Mouse (Mus musculus) limb, embryonic 11.5 days (tissue): Measurements from ENCODE around the gene Utp15. TPM values are rescaled to one million over a fixed set of nuclear protein-coding genes. Genes with fewer than 3 reads are reported as not detected.

Experiments used
- ATAC-seq: fragments of 200-750 bp; cut with Nextera tagmentation; 2 replicates; pipeline ENCODE4 v1.8.0; 2017; ENCODE audit warnings: low read depth; ENCODE audit not compliant: insufficient number of reproducible peaks, low FRiP score, low TSS enrichment
- DNase-seq: peaks from one replicate; pipeline ENCODE4 v3.0.0-alpha.2; 2015; ENCODE audit warnings: low spot score
- H3K27ac ChIP-seq: fragments of 300-500 bp; sonication (generic); replicated peaks from 2 replicates; pipeline ENCODE4 v1.5.1; 2014; ENCODE audit warnings: low read depth, mild to moderate bottlenecking, low read length
- H3K27me3 ChIP-seq: fragments of 300-500 bp; sonication (generic); 2 replicates; pipeline ENCODE4 v1.6.1; 2014; ENCODE audit warnings: mild to moderate bottlenecking, low read length, mixed read lengths; ENCODE audit not compliant: control insufficient read depth, insufficient read depth
- H3K36me3 ChIP-seq: fragments of 300-500 bp; sonication (generic); 2 replicates; pipeline ENCODE4 v1.6.1; 2014; ENCODE audit warnings: mild to moderate bottlenecking, low read length, moderate library complexity, mixed read lengths; ENCODE audit not compliant: control insufficient read depth, insufficient read depth
- H3K4me1 ChIP-seq: fragments of 300-500 bp; sonication (generic); 2 replicates; pipeline ENCODE4 v1.6.1; 2014; ENCODE audit warnings: low read length, mixed read lengths; ENCODE audit not compliant: control insufficient read depth, insufficient read depth
- H3K4me2 ChIP-seq: fragments of 300-500 bp; sonication (generic); 2 replicates; pipeline ENCODE4 v1.6.1; 2014; ENCODE audit warnings: low read depth, mild to moderate bottlenecking, moderate library complexity; ENCODE audit not compliant: severe bottlenecking
- H3K4me3 ChIP-seq: fragments of 300-500 bp; sonication (generic); 2 replicates; pipeline ENCODE4 v1.5.1; 2014; ENCODE audit warnings: low read depth, low read length
- H3K9ac ChIP-seq: fragments of 300-500 bp; sonication (generic); 2 replicates; pipeline ENCODE4 v1.6.1; 2014; ENCODE audit warnings: mild to moderate bottlenecking, low read length
- H3K9me3 ChIP-seq: fragments of 300-500 bp; sonication (generic); 2 replicates; pipeline ENCODE4 v1.6.1; 2016; ENCODE audit warnings: low read length; ENCODE audit not compliant: control insufficient read depth
- WGBS: fragments of 180-500 bp; shearing (Covaris S2); extraction: QIAGEN DNeasy Blood & Tissue Kit; methylation state at CpG from one replicate; pipeline ENCODE4 v1.1.7; 2014; 5-methylcytosine and 5-hydroxymethylcytosine counted together
- polyA plus RNA-seq: library from polyadenylated mRNA; unstranded; fragments of >200 nt; fragmentation: Nextera tagmentation; extraction: Ambion mirVana; gene quantifications from 2 replicates; pipeline ENCODE4 v1.2.1, GENCODE M21; 2014

Gene Utp15
- polyA plus RNA-seq, 1 experiment from 2014 or later: 45.4 TPM

DNA sequence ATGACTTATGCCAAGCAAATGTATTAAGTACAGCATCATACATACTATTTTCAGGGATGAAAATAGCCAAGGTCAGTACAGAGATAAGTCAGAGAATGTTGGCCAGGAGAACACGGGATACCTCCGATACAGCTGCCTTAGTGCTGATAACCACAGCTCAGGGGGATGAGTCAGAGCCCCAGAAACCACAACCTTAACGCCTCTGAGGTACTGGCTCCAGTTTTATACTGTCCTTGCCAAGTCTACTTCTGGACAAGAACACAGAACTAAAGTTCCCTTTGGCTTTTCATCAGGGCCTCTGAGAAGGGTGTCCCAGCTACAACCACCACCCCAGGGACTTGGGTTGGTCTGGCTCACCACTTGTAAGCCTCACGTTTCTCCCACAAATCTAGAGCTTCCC is 12.8 kb upstream of the Utp15 start:
- ATAC-seq: no peak
- WGBS: 85% methylated on average over 4 of the region's 4 CpGs
- no peak for DNase-seq
- Histone ChIP-seq H3K4me2 (no peak overlapping the region), H3K36me3 (no peaks in the 10 kb centered on the region; the same call in 1 of the 2 replicates), H3K4me1 (no peaks in the 10 kb centered on the region), H3K27me3 (no peaks in the 10 kb centered on the region), H3K27ac (no peak overlapping the region), H3K4me3 (no peak overlapping the region), H3K9me3 (no peaks in the 10 kb centered on the region), H3K9ac (no peak overlapping the region)

DNA sequence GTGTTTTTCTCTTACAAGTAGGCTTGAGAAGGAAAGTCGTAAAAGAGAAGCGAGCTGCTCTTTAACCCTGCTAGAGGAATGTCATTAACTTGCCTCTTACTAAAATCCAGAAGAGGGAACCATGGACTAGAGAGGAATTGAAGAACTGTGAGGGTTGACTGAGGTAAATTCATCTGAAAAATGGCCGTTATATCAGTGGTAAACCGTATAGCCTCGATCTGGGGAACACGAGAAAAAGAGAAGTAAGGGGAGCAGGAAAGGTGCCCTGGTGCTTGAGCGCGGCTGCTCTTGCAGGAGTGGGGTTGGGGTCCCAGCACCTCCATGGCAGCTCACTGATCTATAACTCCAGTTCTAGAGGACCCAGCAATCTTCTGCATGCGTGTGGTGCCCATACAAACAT is 11.2 kb upstream of the Utp15 start:
- no peak overlapping the region for H3K27ac ChIP-seq
- no peaks in the 10 kb centered on the region for H3K4me1 ChIP-seq
- H3K4me2 ChIP-seq: no peak overlapping the region
- no peak overlapping the region for H3K4me3 ChIP-seq
- H3K9ac ChIP-seq: no peak overlapping the region
- WGBS: 88% methylated on average over 9 of the region's 9 CpGs
- H3K27me3 ChIP-seq: no peaks in the 10 kb centered on the region
- no peaks in the 10 kb centered on the region; the same call in 1 of the 2 replicates for H3K36me3 ChIP-seq
- DNase-seq: no peak
- H3K9me3 ChIP-seq: no peaks in the 10 kb centered on the region
- ATAC-seq: no peak

DNA sequence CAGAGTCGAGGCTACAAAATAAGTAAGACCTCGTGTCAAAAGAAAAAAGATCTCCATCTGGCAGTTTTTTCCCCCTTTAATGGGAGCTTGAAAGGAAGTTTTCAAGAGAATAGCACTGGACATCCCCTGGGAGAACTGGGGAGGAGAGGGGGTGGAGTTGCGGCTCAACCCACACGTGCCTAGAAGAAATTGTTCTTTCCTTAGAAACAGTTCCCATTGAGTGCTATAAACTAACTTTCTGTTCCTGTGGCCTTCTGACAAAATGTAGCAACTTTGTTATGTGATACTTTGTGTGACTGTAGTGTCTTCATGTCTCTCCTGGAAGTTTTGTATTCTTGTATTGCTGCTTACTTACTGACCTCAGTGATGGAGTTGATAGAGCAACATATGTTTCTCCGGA is 1.3 kb upstream of the Utp15 start:
- Histone ChIP-seq H3K9ac (0 out of 2 replicates have a peak overlapping the region, but pooled peaks have one; percentile 2), H3K27ac (no peak overlapping the region), H3K27me3 (no peaks in the 10 kb centered on the region), H3K4me1 (peaks cover 9% of the 10 kb centered on the region; the same call in 1 of the 2 replicates), H3K4me2 (peak overlapping the region; percentile 86), H3K9me3 (no peaks in the 10 kb centered on the region), H3K4me3 (peak overlapping the region; percentile 86; the same call in 1 of the 2 replicates), H3K36me3 (no peaks in the 10 kb centered on the region)
- DNase-seq (no peak), ATAC-seq (no peak)
- 45% methylated on average over 5 of the region's 5 CpGs for WGBS

DNA sequence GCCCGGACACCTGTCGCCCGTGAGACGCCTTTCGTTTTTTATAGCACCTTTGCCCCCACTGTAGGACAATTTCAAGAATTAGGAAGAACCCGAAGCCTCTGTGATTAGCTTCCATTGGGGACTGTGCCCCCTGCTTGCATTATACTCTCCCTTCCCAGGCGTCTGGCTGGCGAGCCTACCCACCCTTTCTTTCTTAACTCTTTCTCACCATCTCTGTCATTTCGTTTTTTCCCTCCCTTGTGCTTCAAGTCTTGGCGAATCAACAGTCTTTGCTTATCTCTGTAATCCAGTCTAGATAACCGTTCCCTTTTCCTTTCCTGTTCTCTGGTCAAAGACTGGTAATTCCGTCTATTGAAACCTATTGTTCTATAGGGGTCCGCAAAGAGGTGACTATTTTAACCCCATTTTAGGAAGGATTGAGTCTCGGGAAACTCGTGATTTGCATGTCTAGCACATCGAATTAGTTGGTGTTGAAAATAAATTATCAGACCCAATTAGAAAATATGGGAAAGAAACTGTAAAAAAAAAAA is 682 bp upstream of the Utp15 start:
- Histone ChIP-seq H3K4me2 (peak overlapping the region; percentile 86), H3K4me3 (peak overlapping the region; percentile 86), H3K9ac (peak overlapping the region; percentile 90), H3K27me3 (no peaks in the 10 kb centered on the region), H3K9me3 (no peaks in the 10 kb centered on the region), H3K27ac (peak overlapping the region; percentile 62; the same call in 1 of the 2 replicates), H3K36me3 (no peaks in the 10 kb centered on the region), H3K4me1 (peaks cover 9% of the 10 kb centered on the region; the same call in 1 of the 2 replicates)
- no peak for DNase-seq
- WGBS: under 1% methylated on average over 16 of the region's 16 CpGs
- peak; percentile 45; the same call in 1 of the 2 replicates for ATAC-seq

DNA sequence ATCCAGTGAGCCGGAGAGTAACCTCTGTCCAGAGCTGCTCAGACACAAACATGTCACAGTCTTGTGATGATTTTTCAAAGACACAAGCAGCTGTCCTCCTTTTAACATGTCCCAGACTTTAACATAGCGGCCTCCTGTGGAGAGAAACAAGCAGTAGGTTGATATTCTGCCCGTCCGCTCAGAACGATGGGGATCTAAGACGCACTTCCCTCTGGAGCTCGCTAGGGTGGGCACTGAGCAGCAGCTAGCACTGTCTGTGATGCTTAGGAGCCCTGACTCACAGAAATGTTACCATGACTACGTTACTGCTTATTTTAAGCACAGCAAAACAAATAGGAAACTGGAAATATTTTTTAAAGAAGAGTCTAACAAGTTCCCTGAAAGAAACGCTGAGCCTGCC is 7.9 kb downstream of the Utp15 start:
- H3K4me1 ChIP-seq: no peaks in the 10 kb centered on the region
- ATAC-seq (no peak), DNase-seq (no peak)
- H3K9ac ChIP-seq: no peak overlapping the region
- 81% methylated on average over 9 of the region's 9 CpGs for WGBS
- H3K9me3 ChIP-seq: no peaks in the 10 kb centered on the region
- peaks cover 21% of the 10 kb centered on the region for H3K36me3 ChIP-seq
- no peak overlapping the region for H3K4me3 ChIP-seq
- H3K27ac ChIP-seq: no peak overlapping the region
- no peak overlapping the region for H3K4me2 ChIP-seq
- H3K27me3 ChIP-seq: no peaks in the 10 kb centered on the region

DNA sequence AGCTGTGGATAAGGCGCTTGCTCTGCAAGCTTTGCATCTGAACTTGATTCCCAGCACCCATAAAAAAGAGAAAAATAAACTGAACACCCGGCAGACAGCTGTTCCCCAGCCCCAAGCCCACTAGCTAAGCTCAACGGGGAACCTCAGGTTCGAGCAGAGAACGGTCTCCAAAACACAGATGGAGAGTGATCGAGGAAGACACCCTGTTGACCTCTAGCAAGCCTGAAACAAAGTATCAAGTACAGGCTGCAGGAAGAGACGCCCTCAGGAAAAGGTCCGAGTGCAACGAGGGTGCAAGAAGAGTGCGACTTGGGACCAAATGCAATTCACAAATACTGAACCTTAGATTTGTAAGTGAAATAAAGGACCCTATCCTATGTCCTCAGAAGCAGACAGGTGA is 13.2 kb downstream of the Utp15 start:
- 90% methylated on average over 10 of the region's 10 CpGs for WGBS
- peaks cover 15% of the 10 kb centered on the region for H3K36me3 ChIP-seq
- no peak overlapping the region for H3K27ac ChIP-seq
- H3K4me1 ChIP-seq: no peaks in the 10 kb centered on the region
- no peak overlapping the region for H3K4me3 ChIP-seq
- no peak overlapping the region for H3K4me2 ChIP-seq
- DNase-seq (no peak), ATAC-seq (no peak)
- H3K9me3 ChIP-seq: no peaks in the 10 kb centered on the region
- H3K9ac ChIP-seq: no peak overlapping the region
- no peaks in the 10 kb centered on the region for H3K27me3 ChIP-seq

DNA sequence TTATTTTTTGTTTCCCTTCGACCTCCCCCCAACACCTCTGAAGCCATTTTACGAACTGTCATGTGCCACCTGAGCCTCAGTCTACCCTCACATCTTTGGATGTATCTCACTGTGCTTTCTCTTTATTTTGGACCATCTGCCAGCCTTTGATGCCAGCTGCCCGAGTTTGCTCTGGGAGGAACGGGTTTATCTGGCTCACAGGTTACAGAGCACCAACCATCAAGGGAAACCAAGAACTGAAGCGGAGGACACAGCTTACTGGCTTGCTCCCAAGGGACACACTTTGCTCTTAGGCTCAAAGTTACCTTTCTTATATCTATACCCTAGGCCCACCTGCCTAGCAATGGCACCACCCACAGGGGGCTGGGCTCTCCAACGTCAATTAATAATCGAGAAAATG is 17.5 kb downstream of the Utp15 start:
- ATAC-seq (no peak), DNase-seq (no peak)
- no peak overlapping the region for H3K4me3 ChIP-seq
- no peak overlapping the region for H3K9ac ChIP-seq
- H3K4me1 ChIP-seq: no peaks in the 10 kb centered on the region
- H3K27ac ChIP-seq: no peak overlapping the region
- no peaks in the 10 kb centered on the region for H3K27me3 ChIP-seq
- 73% methylated on average over 7 of the region's 7 CpGs for WGBS
- H3K4me2 ChIP-seq: no peak overlapping the region
- H3K36me3 ChIP-seq: peaks cover 9% of the 10 kb centered on the region
- no peaks in the 10 kb centered on the region for H3K9me3 ChIP-seq

DNA sequence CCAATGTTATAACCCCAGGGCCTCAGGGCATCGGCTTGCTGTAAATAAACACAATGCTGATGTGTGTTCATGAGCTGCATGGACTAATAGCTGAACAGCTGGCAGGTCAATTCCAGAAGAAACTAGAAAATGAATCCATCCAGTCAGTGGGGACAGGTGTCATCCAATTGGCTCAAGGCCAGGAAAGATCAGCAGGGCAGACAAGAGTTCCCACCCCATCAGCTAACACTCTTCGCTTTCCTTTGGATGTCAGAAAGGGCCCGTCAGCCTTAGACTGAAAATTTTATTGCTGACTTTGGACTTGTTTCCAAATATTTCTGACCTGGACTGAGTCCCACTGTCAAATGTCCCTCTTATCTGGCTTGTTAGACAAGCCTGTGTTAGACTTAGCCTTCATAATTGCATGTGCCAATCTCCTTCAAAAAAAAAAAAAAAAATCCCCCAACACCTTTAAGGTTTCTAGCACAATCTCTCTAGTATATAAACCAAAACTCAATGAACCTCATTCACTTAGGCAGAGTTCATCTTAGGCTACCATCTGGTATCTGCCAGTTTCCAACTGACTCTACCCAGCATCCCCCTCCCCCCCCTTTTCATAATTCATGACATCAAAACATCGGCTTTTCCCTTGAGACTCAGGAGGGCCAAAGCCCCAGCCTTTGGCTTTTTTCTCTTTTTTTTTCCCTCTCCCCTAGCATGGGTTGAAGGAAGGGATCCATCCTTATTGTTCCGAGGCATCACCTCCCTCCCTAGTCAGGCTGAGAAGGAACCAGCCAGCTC is 18.1 kb downstream of the Utp15 start:
- ATAC-seq: no peak
- H3K36me3 ChIP-seq: peaks cover 4% of the 10 kb centered on the region
- H3K9me3 ChIP-seq: no peaks in the 10 kb centered on the region
- WGBS: 71% methylated on average over 5 of the region's 5 CpGs
- no peaks in the 10 kb centered on the region for H3K27me3 ChIP-seq
- H3K4me1 ChIP-seq: no peaks in the 10 kb centered on the region
- no peak for DNase-seq
- H3K9ac ChIP-seq: no peak overlapping the region
- H3K4me3 ChIP-seq: no peak overlapping the region
- H3K4me2 ChIP-seq: no peak overlapping the region
- H3K27ac ChIP-seq: no peak overlapping the region
